Mouse (Mus musculus): ENCODE results near the gene Igf2bp2. TPM values are rescaled to one million over a fixed set of nuclear protein-coding genes. Genes with fewer than 3 reads are reported as not detected.

The Igf2bp2 gene
- total and polyA plus RNA-seq, 2 experiments = 0.37 to 0.81 TPM

DNA sequence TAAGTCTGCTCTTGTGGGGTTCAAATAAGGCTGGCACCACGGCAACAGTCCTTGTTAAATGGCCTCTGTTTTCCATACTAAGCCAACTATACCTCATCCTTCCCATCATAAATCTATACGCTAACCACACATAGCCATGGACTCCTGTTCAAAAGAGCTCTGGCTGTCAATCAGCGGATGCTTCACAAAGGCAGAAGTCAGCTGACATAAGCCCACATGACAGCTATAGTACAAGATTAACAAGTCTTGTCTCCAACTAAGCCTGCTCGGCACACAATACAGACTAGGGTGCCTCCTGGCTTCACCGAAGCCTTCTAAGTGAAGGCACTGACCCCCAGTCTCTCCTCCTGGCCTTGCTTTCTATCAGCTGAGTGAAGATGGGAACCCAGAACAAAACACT, 26.9 kb downstream of the Igf2bp2 start:
- DNase-seq (ENCODE audit: extremely low read depth, low read depth, low spot score) = peak; percentile 6
- Histone ChIP-seq H3K9ac (ENCODE audit: low read depth, low read length) (no peak overlapping the region), H3K4me3 (ENCODE audit: insufficient read depth, low read depth, low read length) (no peak overlapping the region), H3K27me3 (ENCODE audit: control insufficient read depth, insufficient read depth, low read length) (no peaks in the 10 kb centered on the region), H3K4me1 (ENCODE audit: control insufficient read depth, insufficient read depth, low read length) (peaks cover 7% of the 10 kb centered on the region), H3K79me2 (ENCODE audit: control insufficient read depth, insufficient read depth, low read length) (no peaks in the 10 kb centered on the region), H3K27ac (replicated peaks; ENCODE audit: insufficient read depth, low read depth, low read length) (no peak overlapping the region), H3K36me3 (ENCODE audit: control insufficient read depth, insufficient read depth, low read length) (no peaks in the 10 kb centered on the region)
- 89% methylated on average over 5 of the region's 5 CpGs for WGBS
- TF ChIP-seq POLR2A (IDR thresholded peaks at IDR 0.05; ENCODE audit: extremely low read depth, insufficient read depth, low read length) (no peak), CTCF (IDR thresholded peaks at IDR 0.05; ENCODE audit: low read depth, low read length) (no peak)

DNA sequence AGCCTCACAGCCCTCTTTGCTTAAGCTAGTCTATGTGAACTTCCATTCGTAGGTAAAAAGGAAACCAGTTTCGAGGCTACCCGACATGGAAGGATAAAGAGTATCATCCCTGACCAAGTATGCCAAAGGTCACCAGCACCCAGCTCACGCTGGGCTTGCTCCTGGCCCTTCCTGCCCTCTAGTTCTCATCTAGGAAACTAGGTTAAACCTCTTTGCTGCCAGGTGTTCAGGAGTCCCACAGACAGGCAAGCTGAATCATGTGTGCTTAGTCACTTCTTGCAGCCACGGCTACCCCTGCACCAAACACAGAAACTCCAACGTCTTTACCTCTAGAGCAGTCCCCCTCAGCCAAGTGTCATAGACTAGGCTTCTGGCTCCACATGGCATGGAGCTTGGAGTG, 31.8 kb downstream of the Igf2bp2 start:
- no peaks in the 10 kb centered on the region for H3K36me3 ChIP-seq (ENCODE audit: control insufficient read depth, insufficient read depth, low read length)
- DNase-seq (ENCODE audit: extremely low read depth, low read depth, low spot score) = peak; percentile 72

DNA sequence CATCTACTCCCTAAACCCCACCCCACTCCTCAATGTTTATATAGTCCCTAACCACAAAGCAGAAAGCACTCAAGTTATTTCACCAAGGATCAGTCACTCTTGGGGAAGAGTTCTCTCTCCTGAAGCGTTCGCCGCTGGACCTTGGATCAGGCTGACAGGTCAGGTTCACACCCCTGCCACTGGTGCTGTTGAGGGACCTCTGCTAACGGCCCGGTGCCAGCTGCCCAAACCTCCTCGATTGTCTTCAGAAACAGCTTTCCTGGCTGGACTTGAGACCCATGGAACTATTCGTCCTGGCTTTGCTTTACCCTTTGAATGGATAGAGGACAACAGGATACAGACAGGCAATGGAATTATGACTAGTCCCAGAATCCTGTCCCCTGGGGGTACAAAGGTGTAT, 33.6 kb downstream of the Igf2bp2 start:
- Histone ChIP-seq H3K27ac (replicated peaks; ENCODE audit: insufficient read depth, low read depth, low read length) (no peak overlapping the region), H3K4me1 (ENCODE audit: control insufficient read depth, insufficient read depth, low read length) (peaks cover 2% of the 10 kb centered on the region), H3K9ac (ENCODE audit: low read depth, low read length) (no peak overlapping the region), H3K27me3 (ENCODE audit: control insufficient read depth, insufficient read depth, low read length) (no peaks in the 10 kb centered on the region), H3K36me3 (ENCODE audit: control insufficient read depth, insufficient read depth, low read length) (no peaks in the 10 kb centered on the region), H3K4me3 (ENCODE audit: insufficient read depth, low read depth, low read length) (no peak overlapping the region), H3K79me2 (ENCODE audit: control insufficient read depth, insufficient read depth, low read length) (no peaks in the 10 kb centered on the region)
- WGBS = 88% methylated on average over 7 of the region's 7 CpGs
- no peak for DNase-seq (ENCODE audit: extremely low read depth, low read depth, low spot score)
- TF ChIP-seq CTCF (IDR thresholded peaks at IDR 0.05; ENCODE audit: low read depth, low read length) = no peak
- TF ChIP-seq POLR2A (IDR thresholded peaks at IDR 0.05; ENCODE audit: extremely low read depth, insufficient read depth, low read length) = no peak

More for the DNA sequence above, 31.8 kb downstream of the Igf2bp2 start:
- Histone ChIP-seq H3K4me1 (ENCODE audit: control insufficient read depth, insufficient read depth, low read length) (peaks cover 2% of the 10 kb centered on the region), H3K9ac (ENCODE audit: low read depth, low read length) (no peak overlapping the region), H3K79me2 (ENCODE audit: control insufficient read depth, insufficient read depth, low read length) (no peaks in the 10 kb centered on the region), H3K27me3 (ENCODE audit: control insufficient read depth, insufficient read depth, low read length) (no peaks in the 10 kb centered on the region), H3K27ac (replicated peaks; ENCODE audit: insufficient read depth, low read depth, low read length) (no peak overlapping the region), H3K4me3 (ENCODE audit: insufficient read depth, low read depth, low read length) (no peak overlapping the region)
- 16% methylated on average over 6 of the region's 6 CpGs for WGBS
- TF ChIP-seq CTCF (IDR thresholded peaks at IDR 0.05; ENCODE audit: low read depth, low read length) (no peak), POLR2A (IDR thresholded peaks at IDR 0.05; ENCODE audit: extremely low read depth, insufficient read depth, low read length) (no peak)

DNA sequence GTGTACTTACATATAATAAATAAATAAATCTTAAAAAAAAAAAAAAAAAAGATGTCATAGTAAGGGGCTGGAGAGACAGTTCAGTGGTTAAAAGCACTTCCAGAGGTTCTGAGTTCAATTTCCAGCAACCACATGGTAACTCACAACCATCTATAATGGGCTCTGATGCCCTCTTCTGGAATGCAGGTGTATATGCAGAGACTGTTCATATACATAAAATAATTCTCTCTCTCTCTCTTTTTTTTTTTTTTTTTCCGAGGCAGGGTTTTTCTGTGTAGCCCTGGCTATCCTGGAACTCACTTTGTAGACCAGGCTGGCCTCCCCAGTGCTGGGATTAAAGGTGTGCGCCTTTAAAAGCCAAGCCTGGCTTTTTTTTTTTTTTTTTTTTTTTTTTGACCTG, 34.5 kb downstream of the Igf2bp2 start:
- Histone ChIP-seq H3K36me3 (ENCODE audit: control insufficient read depth, insufficient read depth, low read length) (no peaks in the 10 kb centered on the region), H3K9ac (ENCODE audit: low read depth, low read length) (no peak overlapping the region), H3K4me1 (ENCODE audit: control insufficient read depth, insufficient read depth, low read length) (peaks cover 2% of the 10 kb centered on the region), H3K79me2 (ENCODE audit: control insufficient read depth, insufficient read depth, low read length) (no peaks in the 10 kb centered on the region), H3K4me3 (ENCODE audit: insufficient read depth, low read depth, low read length) (no peak overlapping the region), H3K27me3 (ENCODE audit: control insufficient read depth, insufficient read depth, low read length) (no peaks in the 10 kb centered on the region), H3K27ac (replicated peaks; ENCODE audit: insufficient read depth, low read depth, low read length) (no peak overlapping the region)
- DNase-seq (ENCODE audit: extremely low read depth, low read depth, low spot score) = no peak
- TF ChIP-seq CTCF (IDR thresholded peaks at IDR 0.05; ENCODE audit: low read depth, low read length) (no peak), POLR2A (IDR thresholded peaks at IDR 0.05; ENCODE audit: extremely low read depth, insufficient read depth, low read length) (no peak)
- 82% methylated on average over 2 of the region's 2 CpGs for WGBS

DNA sequence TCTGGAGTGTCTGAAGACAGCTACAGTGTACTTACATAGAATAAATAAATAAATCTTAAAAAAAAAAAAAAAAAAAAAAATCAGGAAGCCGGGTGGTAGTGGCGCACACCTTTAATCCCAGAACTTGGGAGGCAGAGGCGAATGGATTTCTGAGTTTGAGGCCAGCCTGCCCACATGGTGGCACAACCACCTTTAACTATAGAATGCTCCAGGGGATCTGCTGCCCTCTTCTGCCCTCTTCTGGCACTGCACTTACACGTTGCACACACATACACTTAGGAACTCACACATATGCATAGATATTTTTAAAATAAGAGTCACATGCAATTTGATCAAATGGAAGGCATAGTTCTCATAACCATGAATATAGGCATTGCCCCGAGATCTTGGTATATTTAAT, 35.3 kb downstream of the Igf2bp2 start:
- no peaks in the 10 kb centered on the region for H3K27me3 ChIP-seq (ENCODE audit: control insufficient read depth, insufficient read depth, low read length)
- DNase-seq (ENCODE audit: extremely low read depth, low read depth, low spot score) = no peak

DNA sequence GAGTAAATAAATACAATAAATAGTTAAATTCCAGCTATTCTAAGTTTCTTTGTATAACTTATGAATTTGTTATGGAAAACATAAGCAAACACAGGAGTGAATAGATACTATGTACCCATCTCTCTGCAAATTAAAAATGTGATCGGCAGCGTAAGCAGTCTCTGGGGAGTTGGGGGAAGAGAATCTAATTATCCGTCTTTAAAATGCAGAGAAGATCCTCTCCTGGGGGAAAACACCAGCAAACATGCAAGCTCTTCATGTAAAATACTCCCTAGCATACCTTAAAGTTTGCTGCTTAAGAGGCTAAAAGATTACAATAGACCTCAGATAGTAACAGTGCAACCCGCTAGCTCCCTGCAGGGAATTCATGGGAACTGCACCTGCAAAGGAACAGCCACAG, 36.2 kb downstream of the Igf2bp2 start:
- Histone ChIP-seq H3K27ac (replicated peaks; ENCODE audit: insufficient read depth, low read depth, low read length) (no peak overlapping the region), H3K79me2 (ENCODE audit: control insufficient read depth, insufficient read depth, low read length) (no peaks in the 10 kb centered on the region), H3K9ac (ENCODE audit: low read depth, low read length) (no peak overlapping the region), H3K27me3 (ENCODE audit: control insufficient read depth, insufficient read depth, low read length) (no peaks in the 10 kb centered on the region), H3K36me3 (ENCODE audit: control insufficient read depth, insufficient read depth, low read length) (no peaks in the 10 kb centered on the region), H3K4me1 (ENCODE audit: control insufficient read depth, insufficient read depth, low read length) (peaks cover 2% of the 10 kb centered on the region), H3K4me3 (ENCODE audit: insufficient read depth, low read depth, low read length) (no peak overlapping the region)
- DNase-seq (ENCODE audit: extremely low read depth, low read depth, low spot score) = no peak
- WGBS = 98% methylated on average over 4 of the region's 4 CpGs
- TF ChIP-seq CTCF (IDR thresholded peaks at IDR 0.05; ENCODE audit: low read depth, low read length) (no peak), POLR2A (IDR thresholded peaks at IDR 0.05; ENCODE audit: extremely low read depth, insufficient read depth, low read length) (no peak)

More for the DNA sequence above, 35.3 kb downstream of the Igf2bp2 start:
- Histone ChIP-seq H3K36me3 (ENCODE audit: control insufficient read depth, insufficient read depth, low read length) (no peaks in the 10 kb centered on the region), H3K27ac (replicated peaks; ENCODE audit: insufficient read depth, low read depth, low read length) (no peak overlapping the region), H3K9ac (ENCODE audit: low read depth, low read length) (no peak overlapping the region), H3K4me1 (ENCODE audit: control insufficient read depth, insufficient read depth, low read length) (peaks cover 2% of the 10 kb centered on the region), H3K4me3 (ENCODE audit: insufficient read depth, low read depth, low read length) (no peak overlapping the region), H3K79me2 (ENCODE audit: control insufficient read depth, insufficient read depth, low read length) (no peaks in the 10 kb centered on the region)
- TF ChIP-seq CTCF (IDR thresholded peaks at IDR 0.05; ENCODE audit: low read depth, low read length) (peak; percentile 20; the same call in 1 of the 2 replicates), POLR2A (IDR thresholded peaks at IDR 0.05; ENCODE audit: extremely low read depth, insufficient read depth, low read length) (no peak)
- 100% methylated on average over 5 of the region's 5 CpGs for WGBS
